Mouse (Mus musculus): ENCODE data around the gene Fzd10.

Gene Fzd10

DNA sequence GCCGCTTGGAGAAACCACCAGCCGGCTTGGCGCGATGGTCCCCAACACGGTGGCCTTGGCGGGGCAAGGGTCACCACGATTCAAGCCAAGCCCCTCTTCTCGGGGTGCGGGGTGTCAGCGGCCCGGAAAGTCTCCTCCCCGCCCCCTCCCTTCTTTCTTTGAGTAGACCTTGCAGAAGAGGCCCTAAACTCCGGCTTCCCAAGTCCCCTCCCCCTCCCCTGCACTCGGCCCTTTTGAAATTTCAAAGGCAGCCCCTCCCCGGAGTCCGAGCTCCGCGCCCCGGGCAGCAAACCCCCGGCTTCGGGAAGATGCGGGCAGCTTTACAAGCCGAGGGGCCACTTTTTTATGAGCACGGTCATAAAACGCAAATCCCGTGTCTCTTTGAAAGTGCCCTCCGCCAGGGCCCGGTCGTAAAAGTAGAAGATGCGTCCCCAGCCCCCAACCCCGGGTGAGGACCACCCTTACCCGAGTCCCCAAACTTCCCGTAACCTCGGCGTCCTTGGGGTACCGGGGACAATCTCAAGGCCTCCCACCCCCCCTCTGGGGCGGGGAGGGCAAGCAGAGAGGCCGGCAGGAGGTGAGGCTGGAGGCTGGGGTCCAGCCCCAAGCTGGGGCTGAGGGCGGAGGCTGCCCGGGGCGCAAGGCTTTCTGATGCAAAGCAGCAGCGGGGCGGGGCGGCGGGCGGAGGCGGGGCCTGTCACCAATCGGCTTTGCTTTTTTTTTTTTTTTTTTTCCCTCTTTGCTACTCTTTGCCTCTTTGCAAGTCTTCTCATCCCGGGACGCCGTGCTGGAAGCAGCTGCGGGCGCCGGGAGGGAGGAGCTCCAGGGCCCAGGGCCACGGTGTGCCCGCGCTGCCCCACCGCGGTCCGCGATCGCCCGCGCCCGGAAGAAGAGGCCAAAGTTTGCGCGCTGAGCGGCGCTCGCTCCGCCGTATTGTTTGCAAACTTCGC lies at the start of gene Fzd10:
Gene Fzd10 (plus strand): TSS at position 773 of the 950 bp plus-strand sequence.
- no peak for DNase-seq (ENCODE audit: low read depth)

DNA sequence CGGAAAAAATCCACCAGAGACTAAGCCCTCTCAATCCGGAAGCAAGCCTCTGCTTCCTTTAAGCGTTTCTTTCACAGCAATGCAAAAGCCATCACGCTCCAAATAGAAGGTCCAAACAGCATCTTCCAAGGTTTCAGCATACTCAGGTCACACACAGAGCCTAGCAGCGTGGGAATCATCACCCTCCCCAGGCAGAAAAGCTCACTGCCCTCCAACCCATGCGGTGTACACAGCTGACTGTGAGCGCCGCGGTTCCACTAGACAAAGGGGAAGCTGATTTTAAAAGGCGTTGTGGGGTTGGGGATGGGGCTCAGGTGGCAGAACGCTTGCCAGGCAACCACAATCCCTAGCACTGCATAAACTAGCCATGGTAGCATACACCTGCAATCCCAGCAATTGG lies 49.2 kb upstream of the Fzd10 start:
- DNase-seq (ENCODE audit: low read depth): no peak

DNA sequence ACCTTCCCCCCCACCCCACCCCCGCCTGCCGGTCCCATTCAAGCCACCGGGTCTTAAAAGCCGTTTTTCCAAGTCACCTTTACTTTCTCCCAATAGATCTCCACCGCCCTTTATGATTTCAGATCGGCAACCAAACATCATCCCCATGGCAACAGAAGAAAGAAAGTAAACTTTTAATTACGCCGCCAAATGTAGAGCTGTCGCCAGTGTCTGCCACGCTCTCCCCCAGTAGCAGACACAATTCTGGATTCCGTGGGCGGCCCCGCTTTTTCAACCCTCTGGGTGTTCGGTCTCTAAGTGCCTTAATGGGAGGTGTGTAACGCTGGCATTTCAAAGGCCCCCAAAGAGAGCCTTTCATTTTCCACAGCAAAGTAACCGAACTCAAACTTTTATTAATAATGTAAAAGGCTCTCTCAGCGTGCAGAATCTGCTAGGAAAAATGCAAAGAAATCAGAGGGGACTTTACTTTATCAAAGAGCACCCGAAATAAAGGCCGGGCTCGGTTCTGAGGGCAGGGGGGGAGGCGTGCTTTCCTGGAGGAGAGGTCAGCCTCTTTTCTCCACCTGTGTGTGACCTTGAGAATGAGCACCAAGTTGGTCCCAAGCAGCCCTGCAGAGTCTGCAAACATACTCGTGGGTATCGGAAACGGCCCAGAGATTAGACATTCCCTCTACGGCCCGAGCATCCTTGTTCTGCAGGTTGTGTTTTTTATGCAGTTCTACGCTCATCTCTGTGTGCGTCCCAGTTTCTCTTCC lies 48.3 kb upstream of the Fzd10 start:
- DNase-seq (ENCODE audit: low read depth): no peak

DNA sequence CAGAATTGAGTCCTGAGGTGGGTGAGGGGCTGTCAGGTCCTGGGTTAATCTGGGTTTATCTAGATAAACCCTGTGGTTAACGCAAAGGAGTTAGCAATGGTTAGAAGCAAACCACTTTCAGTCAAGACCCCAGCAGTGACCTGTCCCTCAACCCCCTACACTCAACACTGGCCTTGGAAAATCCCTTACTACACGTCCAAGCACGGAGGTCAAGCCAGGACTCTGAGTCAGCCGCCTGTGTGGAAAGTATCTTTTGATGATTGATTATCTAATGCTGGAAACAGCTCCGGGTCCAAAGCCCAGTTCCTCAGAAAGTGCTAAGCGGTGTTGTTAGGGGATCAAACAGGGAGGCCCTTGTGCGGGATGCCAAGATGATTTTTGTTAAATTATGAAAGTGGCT lies 42.5 kb upstream of the Fzd10 start:
- no peak for DNase-seq (ENCODE audit: low read depth)

DNA sequence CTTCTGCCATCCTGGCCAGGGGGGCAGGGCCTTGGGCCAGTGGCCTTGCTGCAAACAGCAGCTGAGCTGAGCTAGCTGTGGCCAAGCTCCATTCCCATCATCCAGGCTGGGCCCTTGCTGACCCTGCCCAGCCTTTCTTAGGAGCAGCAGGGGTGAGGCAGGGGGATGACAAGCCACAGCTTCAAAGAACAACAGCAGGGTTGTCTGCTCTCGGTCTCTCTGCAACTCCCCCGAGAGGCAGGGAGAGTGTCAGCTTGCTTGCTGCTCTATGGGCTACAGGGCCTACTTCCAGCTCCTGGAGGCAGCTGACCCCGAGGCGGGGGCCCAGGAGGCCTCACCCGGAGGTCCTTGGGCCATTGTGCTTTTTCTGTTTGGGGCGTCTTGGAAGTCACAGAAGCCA lies 33.3 kb upstream of the Fzd10 start:
- no peak for DNase-seq (ENCODE audit: low read depth)

DNA sequence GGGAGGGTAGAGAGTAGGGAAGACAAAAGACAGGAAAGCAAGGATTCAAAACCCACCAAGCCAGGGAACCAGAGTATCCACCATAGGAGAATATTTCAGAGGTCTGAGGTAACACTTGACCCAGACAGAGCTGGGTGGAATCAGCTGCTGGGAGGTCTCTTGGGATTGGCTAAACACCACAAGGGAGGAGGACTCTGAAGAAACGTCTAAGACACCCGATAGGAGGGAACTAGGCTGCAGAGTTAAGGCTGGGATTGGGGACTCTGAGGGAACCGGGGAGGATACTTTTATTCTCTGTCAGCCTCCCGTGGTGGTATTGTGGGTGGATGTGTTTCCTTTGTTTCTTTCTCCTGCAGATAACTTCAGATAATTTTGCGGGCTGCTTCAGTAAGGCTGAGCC lies 31.7 kb upstream of the Fzd10 start:
- DNase-seq (ENCODE audit: low read depth): no peak

DNA sequence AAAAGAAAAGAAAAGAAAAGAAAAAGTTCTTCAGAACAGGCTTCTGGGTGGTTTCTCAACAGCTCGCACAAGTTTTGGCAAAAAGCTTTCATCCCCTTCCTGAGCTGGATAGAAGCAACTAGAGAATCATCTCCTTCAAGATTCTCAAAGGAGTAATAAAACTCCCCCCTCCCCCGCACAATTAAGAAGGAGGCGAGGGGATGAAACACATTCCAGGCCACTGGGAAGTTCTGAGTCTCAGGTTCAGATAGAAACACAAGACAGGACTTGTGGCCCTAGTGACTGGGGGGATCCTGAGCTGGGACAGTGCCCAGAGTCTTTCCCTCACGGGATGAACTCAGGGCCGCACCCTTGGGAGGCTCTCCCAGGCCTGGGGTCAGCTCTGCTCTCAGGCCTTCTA lies 30.6 kb upstream of the Fzd10 start:
- DNase-seq (ENCODE audit: low read depth): no peak

DNA sequence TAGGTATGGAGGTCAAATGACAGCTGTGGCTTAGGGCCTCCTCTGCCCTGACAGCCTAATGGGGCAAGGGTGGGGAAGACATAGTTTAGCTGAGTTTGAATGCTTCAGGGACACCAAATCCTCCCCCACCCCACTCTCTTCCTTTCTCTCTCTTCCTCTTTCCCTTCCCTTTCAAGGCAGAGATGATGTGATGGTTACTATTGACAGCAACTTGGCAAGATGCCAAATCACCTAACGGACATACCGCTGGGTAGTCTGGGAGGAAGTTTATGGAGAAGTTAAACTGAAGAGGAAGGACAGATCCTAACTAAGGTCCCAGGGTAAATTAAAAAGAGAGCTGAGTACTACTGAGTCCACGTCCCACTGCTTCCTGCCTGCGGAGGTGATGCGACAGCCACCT lies 29.8 kb upstream of the Fzd10 start:
- no peak for DNase-seq (ENCODE audit: low read depth)

DNA sequence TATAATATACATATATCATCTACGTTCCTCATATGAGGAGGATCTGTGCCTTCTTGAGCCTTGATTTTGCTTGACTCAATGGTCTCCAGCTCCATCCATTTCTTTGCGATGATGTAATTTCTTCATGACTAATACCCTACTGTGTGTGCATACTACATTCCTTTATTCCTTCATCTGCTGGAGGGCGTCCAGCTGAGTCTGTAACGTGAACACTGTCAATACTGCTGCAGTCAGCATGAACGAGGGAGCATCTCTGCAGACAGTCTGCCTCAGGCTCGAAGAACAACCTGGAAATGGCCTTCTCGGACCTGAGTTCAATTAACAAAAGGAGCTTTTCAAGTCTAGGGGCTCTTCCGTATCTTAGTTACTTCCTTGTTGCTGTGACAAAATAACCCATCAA lies 28.9 kb upstream of the Fzd10 start:
- DNase-seq (ENCODE audit: low read depth): no peak

DNA sequence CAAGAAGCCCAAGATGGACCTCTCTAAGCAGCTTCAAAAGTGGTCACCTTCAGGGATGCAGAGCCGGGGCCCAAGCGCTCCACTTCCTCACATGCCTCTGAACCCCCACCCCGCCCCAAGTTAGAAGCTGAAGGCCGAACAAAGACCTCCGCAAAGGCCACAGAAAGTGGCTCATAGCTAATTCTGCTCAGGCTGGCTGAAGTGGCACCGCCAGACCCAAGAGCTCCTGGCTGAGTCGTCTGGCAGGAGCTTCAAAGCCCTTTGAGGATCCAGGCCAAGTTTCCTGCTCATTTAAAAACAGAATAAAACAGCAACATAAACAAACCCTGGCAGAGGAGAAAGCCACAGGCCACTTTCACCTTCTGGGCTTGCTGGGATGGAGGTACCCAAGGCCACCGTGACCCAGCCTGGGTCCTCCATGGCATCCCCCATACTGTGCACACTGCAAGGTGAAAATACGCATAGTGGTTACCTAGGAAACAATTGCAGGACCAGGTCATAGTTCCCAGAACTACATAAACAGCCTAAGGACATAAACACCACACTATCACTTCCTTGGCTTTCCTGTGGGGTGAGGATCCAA lies 24.6 kb upstream of the Fzd10 start:
- no peak for DNase-seq (ENCODE audit: low read depth)

DNA sequence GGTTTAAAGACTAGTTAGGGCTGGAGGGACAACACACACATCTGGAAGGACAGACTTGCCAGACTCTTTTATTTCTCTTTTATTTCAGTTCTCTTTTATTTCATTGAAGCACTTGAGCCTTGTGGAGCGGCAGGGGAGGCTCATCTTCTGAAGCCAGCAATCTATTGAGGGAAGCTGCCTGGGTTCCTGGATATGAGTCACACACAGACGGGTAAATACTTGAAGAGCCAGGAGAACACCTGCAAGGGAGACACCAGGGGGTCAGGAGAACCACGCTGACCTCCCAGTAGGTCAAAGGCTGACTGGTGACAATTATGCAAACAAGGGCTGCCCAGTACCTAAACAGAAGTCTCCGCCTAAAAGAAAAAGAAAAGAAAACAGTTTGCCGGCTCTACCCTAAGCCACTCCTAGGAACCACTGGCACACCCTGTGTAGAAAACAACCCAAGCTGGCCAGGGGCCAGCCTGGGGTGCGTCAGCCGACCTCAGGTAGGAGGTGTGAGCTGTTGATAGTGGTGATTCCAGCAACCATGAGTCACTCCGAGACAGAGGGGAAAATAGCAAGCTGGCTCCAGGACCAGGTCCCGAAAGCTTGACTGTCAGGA lies 21.5 kb upstream of the Fzd10 start:
- no peak for DNase-seq (ENCODE audit: low read depth)

DNA sequence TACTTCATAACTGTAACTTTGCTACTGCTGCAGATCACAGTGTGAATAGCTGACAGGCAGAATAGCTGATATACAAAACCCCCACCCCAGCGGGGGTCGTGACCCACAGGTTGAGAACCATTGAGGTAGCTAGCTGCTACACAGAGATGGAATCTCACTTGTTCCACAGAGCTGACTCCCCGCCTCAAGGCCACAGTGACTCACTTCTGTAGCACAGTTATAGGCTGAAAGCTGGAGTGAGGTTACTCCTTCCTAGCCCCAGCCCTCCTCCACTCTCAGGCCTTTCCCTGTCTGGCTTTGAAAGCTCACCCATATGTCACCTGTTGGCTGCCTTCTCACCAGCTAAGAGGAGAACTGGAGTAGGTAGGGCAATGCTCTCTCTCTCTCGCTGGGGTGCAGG lies 19.7 kb upstream of the Fzd10 start:
- DNase-seq (ENCODE audit: low read depth): no peak

DNA sequence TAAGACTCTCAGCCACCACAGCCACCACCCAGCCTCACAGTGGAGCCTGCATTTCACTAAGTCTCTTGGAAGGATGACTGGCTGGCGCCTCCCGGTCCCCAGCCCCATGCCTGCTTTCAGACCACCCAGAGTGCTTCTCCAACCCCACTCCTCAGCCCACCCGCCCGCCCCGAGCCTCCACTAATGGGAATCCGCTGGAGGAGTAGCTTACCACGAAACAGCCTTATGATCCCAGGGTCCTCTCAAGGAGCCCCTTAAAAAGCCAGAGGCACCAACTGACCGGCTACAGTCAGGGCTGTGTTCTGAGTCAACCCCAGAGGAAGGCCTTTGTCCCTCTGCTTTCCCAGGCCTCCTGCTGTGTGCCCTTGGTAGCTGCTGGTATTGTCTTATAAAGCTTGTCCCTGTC lies 19.1 kb upstream of the Fzd10 start:
- DNase-seq (ENCODE audit: low read depth): no peak

DNA sequence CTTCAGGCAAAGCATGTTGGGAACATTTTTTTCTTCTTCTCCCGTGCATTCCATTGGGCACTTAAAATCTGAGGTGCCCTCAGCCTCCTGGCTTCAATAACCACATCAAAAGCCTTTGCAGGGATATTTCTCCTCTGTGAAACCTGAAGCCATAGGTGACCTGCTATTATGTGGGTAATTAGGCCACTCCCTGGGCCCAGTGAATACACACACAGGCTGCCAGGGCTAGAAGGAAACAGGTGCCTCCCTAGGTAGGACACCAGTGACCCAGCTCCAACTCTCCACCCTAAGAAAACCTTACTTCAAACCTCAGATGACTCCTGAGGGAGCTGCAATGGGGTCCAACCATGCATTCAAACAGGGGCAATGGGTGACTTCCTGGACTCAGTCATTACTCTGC lies 11.4 kb upstream of the Fzd10 start:
- no peak for DNase-seq (ENCODE audit: low read depth)

DNA sequence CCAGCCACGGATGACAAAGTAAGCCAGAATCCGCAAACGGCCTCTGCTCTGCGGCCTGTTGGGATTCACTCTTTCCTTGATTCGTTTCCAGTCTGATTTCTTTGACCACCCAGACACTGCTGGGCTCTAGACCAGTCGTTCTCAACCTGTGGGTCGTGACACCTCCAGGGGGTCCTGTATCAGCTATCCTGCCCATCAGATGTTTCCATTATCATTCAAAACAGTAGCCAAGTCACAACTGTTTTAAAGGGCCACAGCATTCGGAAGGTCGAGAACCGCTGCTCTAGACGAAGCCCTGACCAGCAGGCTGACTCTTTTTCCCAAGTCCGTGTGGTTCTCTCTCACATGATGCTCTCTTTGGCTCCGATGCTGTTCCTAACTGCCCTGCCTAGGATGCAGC lies 7.2 kb upstream of the Fzd10 start:
- no peak for DNase-seq (ENCODE audit: low read depth)

DNA sequence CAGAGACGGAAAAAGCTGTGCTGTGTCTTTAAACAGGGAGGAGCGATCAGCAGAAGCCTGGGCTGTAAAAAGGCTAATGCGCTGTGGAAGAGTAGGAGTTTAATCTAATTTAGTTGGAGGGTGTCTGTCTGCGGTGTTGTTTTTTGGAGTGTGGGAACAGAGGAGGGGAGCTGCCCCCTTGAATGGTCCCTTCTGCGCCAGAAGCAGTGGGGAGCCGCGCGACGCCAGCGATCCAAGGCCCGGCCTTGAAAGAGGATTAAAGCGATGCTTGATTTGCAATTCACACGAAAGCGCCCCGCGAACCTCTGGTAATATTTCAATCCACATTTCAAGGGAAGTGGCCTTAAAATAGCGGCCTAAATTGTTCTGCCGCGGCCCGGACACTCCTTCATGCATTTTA lies 3.8 kb upstream of the Fzd10 start:
- no peak for DNase-seq (ENCODE audit: low read depth)

DNA sequence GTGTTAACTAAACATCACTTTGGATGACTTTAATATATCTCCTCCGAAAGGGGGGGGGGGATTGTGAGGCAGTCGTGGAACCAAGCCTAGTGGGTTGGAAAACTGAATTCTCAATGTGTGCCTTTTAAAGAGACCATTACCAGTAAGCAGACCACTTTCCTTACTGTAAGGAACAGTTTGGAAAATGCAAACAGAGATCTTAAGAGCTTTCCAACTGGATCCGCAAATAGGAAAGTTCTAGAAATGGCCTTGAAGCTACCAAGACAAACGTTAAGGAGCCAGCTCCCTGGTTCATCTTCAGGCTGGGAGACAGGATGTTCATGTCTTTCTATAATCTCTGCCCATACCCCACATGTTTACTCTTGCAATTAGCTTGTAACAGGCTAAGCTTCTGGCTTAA lies 3.3 kb upstream of the Fzd10 start:
- no peak for DNase-seq (ENCODE audit: low read depth)

DNA sequence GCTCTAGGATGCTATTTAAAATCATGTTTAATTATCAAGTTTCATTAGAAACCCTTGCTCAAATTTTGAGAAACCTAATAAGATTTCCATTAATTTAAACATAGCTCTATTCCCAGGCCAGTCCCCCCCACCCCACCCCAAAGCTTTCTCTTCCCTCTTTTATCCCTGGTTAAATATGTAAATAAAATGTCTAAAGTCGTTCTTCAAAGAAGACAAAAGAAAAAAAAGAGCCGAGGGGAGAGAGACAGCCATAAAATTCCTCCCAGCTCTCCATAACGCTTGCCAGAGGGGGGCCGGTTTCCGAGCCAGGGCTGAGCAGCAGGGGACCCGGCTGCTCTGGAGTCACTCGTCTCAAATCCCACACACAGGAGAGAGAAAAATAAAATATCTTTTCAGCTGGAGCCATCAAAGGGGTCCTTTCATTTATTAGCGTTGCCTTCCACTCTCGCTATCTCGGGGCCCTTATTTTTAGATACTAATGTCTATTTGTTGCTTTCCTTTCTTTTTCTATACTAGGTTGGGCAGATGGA lies 2.4 kb upstream of the Fzd10 start:
- DNase-seq (ENCODE audit: low read depth): no peak

DNA sequence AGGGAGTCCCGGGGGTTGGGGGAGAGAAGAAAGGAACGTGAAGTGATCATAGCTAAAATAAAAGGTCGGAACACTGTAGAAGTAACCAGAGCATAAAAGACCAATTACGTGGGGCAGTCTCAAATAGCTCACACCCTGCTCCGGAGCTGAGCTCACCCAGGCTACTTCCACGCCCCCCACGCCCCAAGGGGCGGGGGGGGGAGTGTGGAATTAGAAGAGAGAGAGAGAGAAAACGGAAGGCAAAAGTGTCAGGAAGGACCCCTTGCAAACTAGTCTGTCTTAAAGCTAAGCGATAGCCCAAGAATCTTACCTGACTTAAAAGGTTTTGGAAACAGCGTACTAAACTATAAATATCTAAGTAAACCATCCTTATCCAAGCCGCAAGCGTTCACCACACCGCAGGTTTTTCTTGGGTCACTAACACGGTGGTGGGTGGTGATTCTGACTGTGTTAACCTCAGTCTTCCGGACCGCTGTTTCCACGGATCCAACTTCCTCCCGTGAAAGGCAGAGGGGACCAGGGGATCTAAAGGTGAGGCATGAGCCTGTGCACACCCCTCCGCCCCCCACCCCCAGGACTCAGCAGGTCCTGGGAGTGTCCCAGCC lies 1.8 kb upstream of the Fzd10 start:
- no peak for DNase-seq (ENCODE audit: low read depth)

DNA sequence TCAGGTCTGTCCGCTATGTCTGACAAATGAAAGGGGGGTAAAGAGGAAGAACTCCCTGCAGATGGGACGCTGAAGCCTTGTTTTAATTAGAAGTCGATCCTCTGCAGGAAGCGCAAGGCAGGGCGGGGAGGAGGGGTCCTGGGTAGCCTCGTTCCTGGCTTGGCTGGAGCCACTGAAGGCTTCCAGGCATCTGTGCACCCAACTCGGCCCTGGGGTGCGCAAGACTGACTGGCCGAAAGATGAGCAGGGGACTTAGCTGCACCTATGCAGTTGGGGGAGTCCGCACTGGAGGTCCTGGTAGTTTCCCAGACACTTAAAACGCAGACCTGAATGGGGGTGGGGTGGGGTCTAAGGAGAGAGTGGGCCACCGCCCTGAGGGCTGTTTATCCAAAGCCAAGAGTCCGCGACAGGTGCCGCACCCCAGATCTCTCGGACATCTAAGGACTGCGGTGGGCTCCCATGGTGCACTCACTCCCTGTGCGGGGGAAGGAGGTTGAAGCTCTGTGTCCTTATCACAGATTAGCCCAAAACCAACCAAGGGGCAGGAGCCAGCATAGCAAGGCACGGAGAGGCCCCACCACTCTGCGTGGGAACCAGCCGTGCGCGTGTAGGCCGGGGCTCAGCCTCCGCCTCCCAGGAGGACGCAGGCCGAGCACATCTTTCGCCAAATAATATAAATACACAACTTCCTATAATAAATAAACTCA lies 1.1 kb upstream of the Fzd10 start:
- DNase-seq (ENCODE audit: low read depth): no peak

Measured in induced T-regulatory cell, adult 2 months (primary cell).